Mouse (Mus musculus) neural tube, embryonic 11.5 days (tissue): ENCODE measurements at regions not wholly inside any gene's neighbourhood (a gene's known extent, or its start where the extent isn't known, plus 50 kb on each side); places are given as distances from the start of the nearest gene placed in this dataset.

Experiments
- ATAC-seq: fragments of 200-750 bp; cut with Nextera tagmentation; 2 replicates; pipeline ENCODE4 v1.8.0; 2017; ENCODE audit warnings: moderate number of reproducible peaks, mild to moderate bottlenecking, moderate TSS enrichment, moderate library complexity; ENCODE audit not compliant: insufficient read depth, low FRiP score, low TSS enrichment
- DNase-seq: peaks from one replicate; pipeline ENCODE4 v3.0.0-alpha.2; 2015; ENCODE audit warnings: low spot score
- H3K27ac ChIP-seq: fragments of 300-500 bp; sonication (generic); 2 replicates; pipeline ENCODE4 v1.5.1; 2014; ENCODE audit warnings: low read depth, mild to moderate bottlenecking, low read length
- H3K27me3 ChIP-seq: fragments of 300-500 bp; sonication (generic); 2 replicates; pipeline ENCODE4 v1.6.1; 2014; ENCODE audit warnings: mild to moderate bottlenecking, low read length, mixed read lengths; ENCODE audit not compliant: control insufficient read depth, insufficient read depth
- H3K36me3 ChIP-seq: fragments of 300-500 bp; sonication (generic); 2 replicates; pipeline ENCODE4 v1.6.1; 2014; ENCODE audit warnings: mild to moderate bottlenecking, low read length, moderate library complexity, mixed read lengths; ENCODE audit not compliant: control insufficient read depth, insufficient read depth
- H3K4me1 ChIP-seq: fragments of 300-500 bp; sonication (generic); 2 replicates; pipeline ENCODE4 v1.6.1; 2014; ENCODE audit warnings: low read length, mixed read lengths; ENCODE audit not compliant: control insufficient read depth, insufficient read depth
- H3K4me2 ChIP-seq: fragments of 300-500 bp; sonication (generic); 2 replicates; pipeline ENCODE4 v1.6.1; 2014; ENCODE audit warnings: low read depth, mild to moderate bottlenecking, moderate library complexity
- H3K4me3 ChIP-seq: fragments of 300-500 bp; sonication (generic); 2 replicates; pipeline ENCODE4 v1.5.1; 2014; ENCODE audit warnings: low read depth, low read length
- H3K9ac ChIP-seq: fragments of 300-500 bp; sonication (generic); 2 replicates; pipeline ENCODE4 v1.6.1; 2014; ENCODE audit warnings: mild to moderate bottlenecking, low read length
- H3K9me3 ChIP-seq: fragments of 300-500 bp; sonication (generic); 2 replicates; pipeline ENCODE4 v1.6.1; 2016; ENCODE audit warnings: low read length; ENCODE audit not compliant: control insufficient read depth
- WGBS: fragments of 180-500 bp; shearing (Covaris S2); extraction: QIAGEN DNeasy Blood & Tissue Kit; methylation state at CpG from one replicate; pipeline ENCODE4 v1.1.7; 2014; 5-methylcytosine and 5-hydroxymethylcytosine counted together

DNA sequence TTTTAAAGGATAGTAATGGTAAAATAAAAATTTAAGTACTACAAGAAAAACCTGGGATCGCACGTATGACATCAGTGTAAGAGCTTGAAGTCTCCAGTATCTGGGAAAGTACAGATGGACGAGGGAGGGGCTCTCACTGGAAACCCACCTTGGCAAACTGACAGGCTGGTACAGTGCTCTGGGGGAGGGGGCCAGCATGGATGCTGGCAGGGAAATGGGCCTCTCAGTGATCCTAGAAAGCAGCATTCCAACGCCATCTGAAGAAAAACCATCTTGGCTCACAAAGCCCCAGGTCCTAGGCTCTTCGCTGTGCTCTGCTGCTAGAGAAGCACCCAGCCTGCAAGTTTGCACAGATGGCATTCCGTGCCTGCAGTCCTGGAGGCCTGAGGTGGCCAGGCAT is 65.1 kb upstream of the A530016L24Rik start:
- no peak for ATAC-seq
- H3K9ac ChIP-seq = no peak overlapping the region
- WGBS = 91% methylated on average over 6 of the region's 6 CpGs
- DNase-seq = no peak
- H3K36me3 ChIP-seq = no peaks in the 10 kb centered on the region
- H3K27ac ChIP-seq = no peak overlapping the region
- no peak overlapping the region for H3K4me2 ChIP-seq
- no peak overlapping the region for H3K4me3 ChIP-seq
- peaks cover 3% of the 10 kb centered on the region; the same call in 1 of the 2 replicates for H3K4me1 ChIP-seq
- no peaks in the 10 kb centered on the region for H3K27me3 ChIP-seq
- H3K9me3 ChIP-seq = no peaks in the 10 kb centered on the region

DNA sequence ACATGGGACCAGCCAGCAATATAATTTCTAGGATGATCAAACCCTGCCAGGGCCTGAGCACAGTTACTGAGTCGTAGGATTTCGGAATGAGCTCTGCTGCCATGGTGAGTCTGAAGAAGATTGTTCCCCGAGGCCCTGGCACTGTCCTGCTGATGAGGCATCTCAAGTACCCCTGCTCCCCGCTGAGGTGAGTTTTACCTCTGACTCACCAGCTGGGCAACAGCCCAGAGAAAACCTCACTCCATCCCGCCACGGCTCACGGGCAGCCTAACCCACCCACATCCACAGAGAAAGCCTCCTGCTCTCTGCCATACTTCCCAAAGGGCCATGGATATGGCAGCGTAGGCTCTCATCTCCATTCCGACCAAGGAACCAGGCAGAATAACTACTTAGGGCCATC is 62.6 kb upstream of the A530016L24Rik start:
- 82% methylated on average over 9 of the region's 9 CpGs for WGBS
- no peak for ATAC-seq

DNA sequence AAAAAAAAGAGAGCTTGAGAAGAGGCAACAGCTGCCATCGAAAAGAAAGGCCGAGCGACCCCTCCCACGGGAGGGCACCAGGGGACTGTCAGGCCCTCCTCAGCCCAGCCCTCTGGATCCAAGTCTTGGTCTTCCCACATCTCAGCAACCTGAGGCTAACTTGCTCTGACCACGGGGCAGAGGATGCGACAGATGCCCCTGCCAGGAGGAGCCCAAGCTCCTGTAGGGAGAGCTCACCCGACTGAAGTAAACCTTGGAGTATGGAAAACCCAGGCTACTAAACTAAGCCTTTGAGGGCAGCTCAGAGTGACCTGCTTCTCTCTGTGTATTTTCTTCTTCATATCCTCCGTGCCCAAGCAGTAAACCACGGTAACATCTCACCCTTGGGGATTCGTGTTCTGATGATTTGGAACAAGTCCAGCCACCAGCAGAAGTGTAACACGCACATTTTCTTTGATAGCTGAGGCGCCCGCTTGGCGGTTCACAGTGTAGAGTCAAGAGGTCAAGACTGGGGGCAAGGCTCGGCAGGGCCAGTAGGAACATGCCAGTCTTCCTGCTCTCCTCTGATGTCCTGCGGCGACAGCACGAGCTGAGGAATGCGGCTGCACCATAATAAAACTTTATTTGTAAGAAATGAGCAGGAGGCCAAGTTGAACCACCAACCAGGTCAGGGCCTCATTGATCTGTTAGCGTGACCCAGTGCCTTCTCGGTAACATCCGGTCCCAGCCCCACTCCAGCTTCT is 59.0 kb upstream of the A530016L24Rik start:
- no peaks in the 10 kb centered on the region for H3K9me3 ChIP-seq
- H3K4me1 ChIP-seq = peaks cover 32% of the 10 kb centered on the region
- DNase-seq (no peak), ATAC-seq (no peak)
- H3K36me3 ChIP-seq = no peaks in the 10 kb centered on the region
- no peak overlapping the region for H3K9ac ChIP-seq
- H3K27ac ChIP-seq = no peak overlapping the region; the same call in 1 of the 2 replicates
- 33% methylated on average over 22 of the region's 22 CpGs for WGBS
- H3K4me2 ChIP-seq = no peak overlapping the region
- H3K4me3 ChIP-seq = no peak overlapping the region
- H3K27me3 ChIP-seq = no peaks in the 10 kb centered on the region

More for the DNA sequence above, 62.6 kb upstream of the A530016L24Rik start:
- Histone ChIP-seq H3K4me1 (peaks cover 19% of the 10 kb centered on the region), H3K27me3 (no peaks in the 10 kb centered on the region), H3K27ac (no peak overlapping the region), H3K36me3 (no peaks in the 10 kb centered on the region), H3K4me3 (no peak overlapping the region), H3K9me3 (no peaks in the 10 kb centered on the region), H3K4me2 (no peak overlapping the region), H3K9ac (no peak overlapping the region)
- no peak for DNase-seq

DNA sequence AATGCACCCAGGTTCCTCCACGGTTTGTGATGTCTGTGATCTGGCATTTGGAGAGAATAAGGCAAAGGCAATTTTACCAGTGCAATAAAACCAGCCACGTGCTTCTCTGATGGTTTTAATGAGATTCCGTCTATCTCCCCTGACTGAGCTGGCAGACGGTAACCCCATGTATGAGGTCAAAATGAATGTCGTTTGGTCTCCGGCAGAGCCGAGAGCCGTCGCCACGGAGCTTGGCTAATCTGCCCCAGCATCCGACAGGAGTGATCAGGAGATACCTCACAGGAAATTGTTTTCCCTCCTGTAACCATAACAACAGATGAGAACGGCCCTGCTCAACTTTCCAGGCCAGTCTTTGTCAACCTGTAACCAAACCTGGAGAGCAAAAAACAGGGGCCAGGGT is 55.9 kb upstream of the A530016L24Rik start:
- Histone ChIP-seq H3K4me2 (no peak overlapping the region), H3K9me3 (no peaks in the 10 kb centered on the region), H3K36me3 (no peaks in the 10 kb centered on the region), H3K27ac (no peak overlapping the region), H3K27me3 (no peaks in the 10 kb centered on the region), H3K4me1 (peaks cover 36% of the 10 kb centered on the region), H3K9ac (no peak overlapping the region), H3K4me3 (no peak overlapping the region)
- 29% methylated on average over 12 of the region's 12 CpGs for WGBS
- peak; percentile 23 for DNase-seq
- no peak for ATAC-seq

DNA sequence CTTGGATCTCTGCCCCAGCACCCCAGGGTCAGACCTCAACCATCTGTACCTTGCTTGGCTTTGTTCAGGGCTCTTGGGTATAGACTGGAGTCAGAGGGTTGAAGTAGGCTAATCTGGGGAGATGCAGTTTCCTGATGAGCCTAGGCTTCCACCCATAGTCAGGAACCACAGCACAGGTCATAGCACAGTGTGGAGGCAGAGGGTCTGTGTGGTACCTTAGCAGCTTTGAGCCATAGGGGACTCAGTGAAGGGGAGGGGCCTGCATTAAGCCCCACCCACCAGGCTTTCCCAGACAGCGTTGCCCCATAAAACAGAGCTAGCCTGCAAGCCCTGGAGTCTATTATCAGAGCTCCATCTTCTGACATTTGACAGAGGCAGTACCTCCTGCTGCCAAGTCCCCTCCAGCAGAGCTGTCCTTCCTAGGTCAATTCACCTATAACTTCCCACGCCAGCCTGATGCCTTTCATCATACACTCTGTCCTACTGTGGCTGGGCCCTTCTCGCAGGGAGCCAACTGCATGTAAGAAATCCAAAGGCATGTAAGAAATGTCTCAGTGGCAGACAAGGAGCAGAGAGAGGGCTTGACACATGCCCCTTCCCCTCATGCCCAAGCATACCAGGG is 54.5 kb upstream of the A530016L24Rik start:
- Histone ChIP-seq H3K4me2 (no peak overlapping the region), H3K9me3 (no peaks in the 10 kb centered on the region), H3K27me3 (no peaks in the 10 kb centered on the region), H3K9ac (peak overlapping the region; percentile 22; the same call in 1 of the 2 replicates), H3K4me1 (peaks cover 26% of the 10 kb centered on the region), H3K36me3 (no peaks in the 10 kb centered on the region), H3K27ac (no peak overlapping the region), H3K4me3 (no peak overlapping the region)
- WGBS = 62% methylated on average over 3 of the region's 3 CpGs
- ATAC-seq (no peak), DNase-seq (no peak)

DNA sequence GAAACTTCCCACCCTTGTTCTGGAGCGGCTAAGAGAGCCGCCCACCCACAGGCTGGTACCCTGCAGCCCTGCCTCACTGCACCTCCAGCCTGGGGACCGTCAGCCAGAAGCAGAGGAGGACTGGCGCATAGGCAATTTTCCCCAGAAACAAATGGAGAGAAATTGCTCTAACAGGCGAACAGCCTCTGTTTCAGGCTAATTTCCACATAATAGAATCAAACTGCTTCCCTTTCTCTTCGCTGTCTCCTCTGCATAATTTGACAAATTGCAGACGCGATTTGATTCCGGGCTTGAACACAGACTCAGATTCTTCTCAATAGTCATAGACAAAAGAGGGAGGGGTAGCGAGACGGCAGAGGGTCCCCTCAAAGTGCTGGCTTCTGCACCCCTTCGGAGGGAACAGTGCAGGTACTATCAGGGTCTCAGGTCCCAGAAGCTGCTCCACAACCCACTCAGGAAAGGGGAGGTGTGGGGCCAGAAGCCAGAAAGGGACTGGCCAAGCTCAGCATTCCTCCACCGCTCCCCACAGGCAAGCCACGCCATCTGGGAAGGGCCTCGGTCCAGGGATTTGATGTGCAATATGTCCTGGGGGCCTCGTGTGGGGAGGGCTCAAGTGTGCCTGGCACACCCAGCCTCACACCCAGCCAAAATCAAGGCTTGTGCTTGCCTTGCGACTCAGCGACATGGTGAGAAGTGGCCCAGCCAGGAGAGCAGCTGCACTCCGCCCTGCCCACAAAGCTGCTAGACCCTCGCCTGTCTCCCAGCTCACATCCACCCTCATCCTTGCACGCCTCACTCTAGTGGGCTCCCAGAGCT is 53.7 kb upstream of the A530016L24Rik start:
- no peaks in the 10 kb centered on the region for H3K27me3 ChIP-seq
- DNase-seq (peak; percentile 25), ATAC-seq (no peak)
- peak overlapping the region; percentile 22; the same call in 1 of the 2 replicates for H3K9ac ChIP-seq
- H3K4me3 ChIP-seq = no peak overlapping the region
- H3K4me2 ChIP-seq = no peak overlapping the region
- H3K36me3 ChIP-seq = no peaks in the 10 kb centered on the region
- no peak overlapping the region for H3K27ac ChIP-seq
- H3K4me1 ChIP-seq = peaks cover 19% of the 10 kb centered on the region
- 44% methylated on average over 21 of the region's 21 CpGs for WGBS
- H3K9me3 ChIP-seq = no peaks in the 10 kb centered on the region

DNA sequence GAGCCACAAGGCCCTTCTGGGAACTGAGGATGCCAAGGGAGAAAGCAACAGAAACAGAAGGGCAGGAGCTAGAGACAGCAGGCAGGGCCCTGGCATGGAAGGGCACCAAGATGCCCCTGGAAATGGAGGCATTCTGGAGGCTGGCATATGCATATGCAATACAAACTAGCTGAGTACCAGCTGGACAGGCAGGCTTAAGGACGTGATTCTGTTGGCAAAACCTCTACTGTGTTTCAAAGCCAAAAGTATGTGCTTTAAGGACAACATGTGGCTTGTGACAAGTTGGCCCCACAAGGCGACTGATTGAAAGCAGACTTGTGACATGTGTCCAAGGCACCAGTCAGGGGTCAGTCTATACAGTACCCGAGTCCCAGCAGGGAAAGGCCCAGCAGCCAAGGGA is 52.2 kb upstream of the A530016L24Rik start:
- Histone ChIP-seq H3K27ac (no peak overlapping the region), H3K36me3 (no peaks in the 10 kb centered on the region), H3K4me1 (peaks cover 17% of the 10 kb centered on the region), H3K9me3 (no peaks in the 10 kb centered on the region), H3K9ac (no peak overlapping the region), H3K4me3 (no peak overlapping the region), H3K4me2 (no peak overlapping the region), H3K27me3 (no peaks in the 10 kb centered on the region)
- WGBS = 75% methylated on average over 3 of the region's 3 CpGs
- DNase-seq (no peak), ATAC-seq (no peak)

DNA sequence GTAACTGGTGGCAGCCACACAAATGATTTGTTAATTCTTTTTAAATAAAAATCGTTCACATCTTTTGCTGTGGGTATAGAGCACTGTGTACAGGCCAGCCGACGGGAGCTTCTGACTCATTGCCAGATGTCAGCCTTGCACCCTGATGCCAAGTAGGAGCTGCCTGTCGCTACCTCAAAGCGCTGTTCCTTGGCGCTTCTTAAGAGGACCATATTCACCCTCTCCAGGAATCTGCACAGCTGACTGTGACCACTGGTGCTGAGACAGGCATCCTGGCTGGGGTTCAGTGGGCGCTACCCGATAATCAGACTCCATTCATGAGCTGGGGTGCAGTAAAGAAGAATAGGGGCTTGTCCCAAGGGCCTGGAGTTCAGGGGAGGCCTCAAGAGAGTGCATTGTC is 51.0 kb upstream of the A530016L24Rik start:
- no peak overlapping the region for H3K9ac ChIP-seq
- H3K27me3 ChIP-seq = no peaks in the 10 kb centered on the region
- no peaks in the 10 kb centered on the region for H3K36me3 ChIP-seq
- no peak overlapping the region for H3K4me3 ChIP-seq
- 89% methylated on average over 8 of the region's 8 CpGs for WGBS
- H3K27ac ChIP-seq = no peak overlapping the region
- ATAC-seq (no peak), DNase-seq (no peak)
- no peak overlapping the region for H3K4me2 ChIP-seq
- H3K4me1 ChIP-seq = peaks cover 13% of the 10 kb centered on the region
- H3K9me3 ChIP-seq = no peaks in the 10 kb centered on the region
